Mouse (Mus musculus): Measurements from ENCODE around the gene Tmem106a. TPM values are rescaled to one million over a fixed set of nuclear protein-coding genes. Genes with fewer than 3 reads are reported as not detected.
"Not testable (repeated sequence)": the region's sequence is repeated elsewhere in the genome, so short reads cannot be mapped to it uniquely, and the experiment has no call there.

The Tmem106a gene
- polyA plus RNA-seq, 1 experiment from 2014 or later = 4.9 TPM

GRCm38 (mm10) chr11:101626995-101627856 is 45.2 kb downstream of the Tmem106a start, which contains the start of gene Rdm1:
Gene Rdm1, plus strand, starts transcription at chr11:101627195.
- Histone ChIP-seq H3K27ac (replicated peaks) (peak within 1 kb of the TSS; percentile 90), H3K4me1 (replicated peaks) (peaks cover 19% of the 10 kb centered on the region), H3K9me3 (no peaks in the 10 kb centered on the region), H3K9ac (peak within 1 kb of the TSS; percentile 73), H3K4me3 (peak within 1 kb of the TSS; percentile 59), H3K36me3 (no peaks in the 10 kb centered on the region), H3K4me2 (peak within 1 kb of the TSS; percentile 94), H3K27me3 (no peaks in the 10 kb centered on the region)
- under 1% methylated on average over 34 of the region's 34 CpGs for WGBS
- ATAC-seq (ENCODE audit: low read depth) = peak; percentile 89

GRCm38 (mm10) chr11:101627857-101628559 is 46.0 kb downstream of the Tmem106a start:
- no peaks in the 10 kb centered on the region for H3K9me3 ChIP-seq
- 0 out of 2 replicates have a peak, but pooled peaks have one; percentile 9 for ATAC-seq (ENCODE audit: low read depth)
- H3K4me3 ChIP-seq = peak overlapping the region; percentile 59
- H3K9ac ChIP-seq = peak overlapping the region; percentile 73
- H3K4me1 ChIP-seq (replicated peaks) = peaks cover 19% of the 10 kb centered on the region
- no peaks in the 10 kb centered on the region for H3K27me3 ChIP-seq
- peak overlapping the region; percentile 94 for H3K4me2 ChIP-seq
- H3K27ac ChIP-seq (replicated peaks) = peak overlapping the region; percentile 90
- under 1% methylated on average over 33 of the region's 33 CpGs for WGBS
- H3K36me3 ChIP-seq = peaks cover 2% of the 10 kb centered on the region; the same call in 1 of the 2 replicates

- peaks cover 19% of the 10 kb centered on the region for H3K4me1 ChIP-seq (replicated peaks)
- H3K27me3 ChIP-seq; H3K36me3 ChIP-seq; H3K27ac ChIP-seq (replicated peaks); H3K9ac ChIP-seq; ATAC-seq (ENCODE audit: low read depth); H3K9me3 ChIP-seq: not testable (repeated sequence)
- peak overlapping the region; percentile 94 for H3K4me2 ChIP-seq
- H3K4me3 ChIP-seq = peak overlapping the region; percentile 59
- WGBS = 68% methylated on average over 4 of the region's 5 CpGs
Observed at GRCm38 (mm10) chr11:101628733-101629417, 46.8 kb downstream of the Tmem106a start.

- Histone ChIP-seq H3K9me3 (no peaks in the 10 kb centered on the region), H3K36me3 (peaks cover 8% of the 10 kb centered on the region; the same call in 1 of the 2 replicates), H3K27me3 (no peaks in the 10 kb centered on the region), H3K4me3 (no peak overlapping the region), H3K4me1 (replicated peaks) (no peaks in the 10 kb centered on the region), H3K4me2 (no peak overlapping the region), H3K9ac (no peak overlapping the region), H3K27ac (replicated peaks) (no peak overlapping the region)
- ATAC-seq (ENCODE audit: low read depth) = no peak
- WGBS = 83% methylated on average over 10 of the region's 10 CpGs
Observed at GRCm38 (mm10) chr11:101635660-101636059, 53.6 kb downstream of the Tmem106a start.

- peaks cover under 1% of the 10 kb centered on the region; the same call in 1 of the 2 replicates for H3K36me3 ChIP-seq
- no peak overlapping the region for H3K4me3 ChIP-seq
- no peak overlapping the region for H3K9ac ChIP-seq
- no peak overlapping the region for H3K4me2 ChIP-seq
- no peak for ATAC-seq (ENCODE audit: low read depth)
- no peaks in the 10 kb centered on the region for H3K27me3 ChIP-seq
- 90% methylated on average over 4 of the region's 4 CpGs for WGBS
- no peaks in the 10 kb centered on the region for H3K9me3 ChIP-seq
- H3K4me1 ChIP-seq (replicated peaks) = peaks cover 3% of the 10 kb centered on the region; the same call in 1 of the 2 replicates
- no peak overlapping the region for H3K27ac ChIP-seq (replicated peaks)
Observed at GRCm38 (mm10) chr11:101639761-101640160, 57.7 kb downstream of the Tmem106a start.

GRCm38 (mm10) chr11:101640857-101641709 is 59.0 kb downstream of the Tmem106a start:
- WGBS = 4% methylated on average over 53 of the region's 53 CpGs
- Histone ChIP-seq H3K9ac (peak overlapping the region; percentile 59), H3K4me3 (peak overlapping the region; percentile 36), H3K4me2 (peak overlapping the region; percentile 54), H3K27ac (replicated peaks) (peak overlapping the region; percentile 87)
- not testable (repeated sequence) for H3K4me1 ChIP-seq (replicated peaks); H3K36me3 ChIP-seq; H3K27me3 ChIP-seq; H3K9me3 ChIP-seq
- peak; percentile 78 for ATAC-seq (ENCODE audit: low read depth)

Other genes starting within 250 kb of the Tmem106a start
- gene G6pc, start 214.7 kb upstream of the Tmem106a start, polyA plus RNA-seq (2015; fragmentation: Nextera tagmentation; extraction: Ambion mirVana) = not detected in 2 replicates
- 79.4 and 90.0 TPM in 2 replicates for gene Aarsd1, start 164.6 kb upstream of the Tmem106a start, polyA plus RNA-seq (2015; fragmentation: Nextera tagmentation; extraction: Ambion mirVana)
- gene Gm27029, start 157.4 kb upstream of the Tmem106a start, polyA plus RNA-seq (2015; fragmentation: Nextera tagmentation; extraction: Ambion mirVana) = 5.7 and 8.3 TPM in 2 replicates
- 25.5 and 28.5 TPM in 2 replicates for gene Rundc1, start 157.2 kb upstream of the Tmem106a start, polyA plus RNA-seq (2015; fragmentation: Nextera tagmentation; extraction: Ambion mirVana)
- gene Ptges3l, start 156.9 kb upstream of the Tmem106a start, polyA plus RNA-seq (2015; fragmentation: Nextera tagmentation; extraction: Ambion mirVana) = 3.3 and 4.3 TPM in 2 replicates
- gene Rpl27, start 139.9 kb upstream of the Tmem106a start, polyA plus RNA-seq (2015; fragmentation: Nextera tagmentation; extraction: Ambion mirVana) = 303 and 315 TPM in 2 replicates
- 3.6 and 3.8 TPM in 2 replicates for gene Ifi35, start 133.8 kb upstream of the Tmem106a start, polyA plus RNA-seq (2015; fragmentation: Nextera tagmentation; extraction: Ambion mirVana)
- gene Rnd2, start 117.2 kb upstream of the Tmem106a start, polyA plus RNA-seq (2015; fragmentation: Nextera tagmentation; extraction: Ambion mirVana) = 80.5 and 83.0 TPM in 2 replicates
- 72.6 and 75.8 TPM in 2 replicates for gene Vat1, start 116.0 kb upstream of the Tmem106a start, polyA plus RNA-seq (2015; fragmentation: Nextera tagmentation; extraction: Ambion mirVana)
- gene Brca1, start 30.3 kb upstream of the Tmem106a start, polyA plus RNA-seq (2015; fragmentation: Nextera tagmentation; extraction: Ambion mirVana) = 3.0 and 3.2 TPM in 2 replicates
- 99.4 and 107 TPM in 2 replicates for gene Nbr1, start 30.1 kb upstream of the Tmem106a start, polyA plus RNA-seq (2015; fragmentation: Nextera tagmentation; extraction: Ambion mirVana)
- gene Gm11634, start 17.0 kb downstream of the Tmem106a start, polyA plus RNA-seq (2015; fragmentation: Nextera tagmentation; extraction: Ambion mirVana) = not detected in 2 replicates
- 16.0 and 16.4 TPM in 2 replicates for gene Rdm1, start 45.0 kb downstream of the Tmem106a start, polyA plus RNA-seq (2015; fragmentation: Nextera tagmentation; extraction: Ambion mirVana)
- gene Arl4d, start 83.3 kb downstream of the Tmem106a start, polyA plus RNA-seq (2015; fragmentation: Nextera tagmentation; extraction: Ambion mirVana) = 18.1 and 19.8 TPM in 2 replicates
- 28.5 and 35.7 TPM in 2 replicates for gene Dhx8, start 150.7 kb downstream of the Tmem106a start, polyA plus RNA-seq (2015; fragmentation: Nextera tagmentation; extraction: Ambion mirVana)
- 14.5 and 16.0 TPM in 2 replicates for gene Etv4, start 203.1 kb downstream of the Tmem106a start, polyA plus RNA-seq (2015; fragmentation: Nextera tagmentation; extraction: Ambion mirVana)

Data from neural tube, embryonic 13.5 days (tissue).